Mouse (Mus musculus) adrenal gland, postnatal 0 days (tissue): ENCODE measurements around the gene Sphk2. TPM values are rescaled to one million over a fixed set of nuclear protein-coding genes. Genes with fewer than 3 reads are reported as not detected.

ENCODE experiments used
- polyA plus RNA-seq: library from polyadenylated mRNA; unstranded; fragments of >200 nt; fragmentation: Nextera tagmentation; extraction: Ambion mirVana; gene quantifications from 2 replicates; pipeline ENCODE4 v1.2.1, GENCODE M21; 2015

Sphk2 gene
- 13.2 and 16.9 TPM in 2 replicates for polyA plus RNA-seq

GRCm38 (mm10) chr7:45717918-45718297 lies at the start of gene Sphk2:
Gene Sphk2, minus strand, starts transcription at chr7:45718002.

GRCm38 (mm10) chr7:45725713-45726112 lies 7.9 kb upstream of the Sphk2 start, which contains the start of gene Spaca4:
Gene Spaca4, minus strand, starts transcription at chr7:45725813.

GRCm38 (mm10) chr7:45720413-45721233 lies 2.8 kb upstream of the Sphk2 start, which contains the start of gene Fam83e:
Gene Fam83e, plus strand, starts transcription at chr7:45721212.

GRCm38 (mm10) chr7:45715090-45715708 lies 2.6 kb downstream of the Sphk2 start, which contains the start of gene Rpl18:
Gene Rpl18, plus strand, starts transcription at chr7:45715457.

GRCm38 (mm10) chr7:45704730-45705442 lies 12.9 kb downstream of the Sphk2 start, which contains the start of gene Dbp:
Gene Dbp, plus strand, starts transcription at chr7:45705088.

GRCm38 (mm10) chr7:45699523-45700141 lies 18.2 kb downstream of the Sphk2 start, which contains the start of gene Car11:
Gene Car11, plus strand, starts transcription at chr7:45699843.

GRCm38 (mm10) chr7:45693921-45694591 lies 23.7 kb downstream of the Sphk2 start, which contains the start of gene Sec1:
Gene Sec1, minus strand, starts transcription at chr7:45694402.

GRCm38 (mm10) chr7:45683396-45684050 lies 34.3 kb downstream of the Sphk2 start, which contains the start of gene Ntn5:
Gene Ntn5, plus strand, starts transcription at chr7:45684022.

GRCm38 (mm10) chr7:45666161-45666560 lies 51.6 kb downstream of the Sphk2 start, which contains the start of gene Fut2:
Gene Fut2, minus strand, starts transcription at chr7:45666394.

Other genes starting within 250 kb of the Sphk2 start
- gene Tulp2, start 236.1 kb downstream of the Sphk2 start, polyA plus RNA-seq = 0.33 and 0.91 TPM in 2 replicates
- 0.35 and 0.77 TPM in 2 replicates for gene Gm45808, start 231.2 kb downstream of the Sphk2 start, polyA plus RNA-seq
- 9.9 and 22.7 TPM in 2 replicates for gene Dhdh, start 229.2 kb downstream of the Sphk2 start, polyA plus RNA-seq
- gene Nucb1, start 207.6 kb downstream of the Sphk2 start, polyA plus RNA-seq = 163 and 205 TPM in 2 replicates
- 25.5 and 32.7 TPM in 2 replicates for gene Ppp1r15a, start 191.7 kb downstream of the Sphk2 start, polyA plus RNA-seq
- gene Plekha4, start 191.7 kb downstream of the Sphk2 start, polyA plus RNA-seq = 8.4 and 12.0 TPM in 2 replicates
- gene Hsd17b14, start 163.1 kb downstream of the Sphk2 start, polyA plus RNA-seq = 1.1 and 3.2 TPM in 2 replicates
- 58.9 and 92.5 TPM in 2 replicates for gene Bcat2, start 147.8 kb downstream of the Sphk2 start, polyA plus RNA-seq
- gene Fgf21, start 102.5 kb downstream of the Sphk2 start, polyA plus RNA-seq = 0.57 and 1.8 TPM in 2 replicates
- 0.17 TPM in 1 of 2 replicates, not detected in the other for gene Fut1, start 100.7 kb downstream of the Sphk2 start, polyA plus RNA-seq
- 0.21 and 0.27 TPM in 2 replicates for gene Izumo1, start 96.2 kb downstream of the Sphk2 start, polyA plus RNA-seq
- gene Rasip1, start 90.5 kb downstream of the Sphk2 start, polyA plus RNA-seq = 7.4 and 12.5 TPM in 2 replicates
- 5.8 and 7.0 TPM in 2 replicates for gene Mamstr, start 78.0 kb downstream of the Sphk2 start, polyA plus RNA-seq
- 0.12 and 0.36 TPM in 2 replicates for gene Fut2, start 51.6 kb downstream of the Sphk2 start, polyA plus RNA-seq
- 0.25 TPM in 1 of 2 replicates, not detected in the other for gene Ntn5, start 34.0 kb downstream of the Sphk2 start, polyA plus RNA-seq
- gene Sec1, start 23.6 kb downstream of the Sphk2 start, polyA plus RNA-seq = 0.14 and 0.33 TPM in 2 replicates
- 8.4 and 17.6 TPM in 2 replicates for gene Car11, start 18.2 kb downstream of the Sphk2 start, polyA plus RNA-seq
- 40.4 and 69.7 TPM in 2 replicates for gene Dbp, start 12.9 kb downstream of the Sphk2 start, polyA plus RNA-seq
- gene Rpl18, start 2.5 kb downstream of the Sphk2 start, polyA plus RNA-seq = 795 and 838 TPM in 2 replicates
- 0.14 and 0.47 TPM in 2 replicates for gene Fam83e, start 3.2 kb upstream of the Sphk2 start, polyA plus RNA-seq
- not detected in 2 replicates for gene Spaca4, start 7.8 kb upstream of the Sphk2 start, polyA plus RNA-seq
- 1.4 and 2.0 TPM in 2 replicates for gene Lmtk3, start 65.7 kb upstream of the Sphk2 start, polyA plus RNA-seq
- gene Sult2b1, start 66.7 kb upstream of the Sphk2 start, polyA plus RNA-seq = 0.54 and 0.91 TPM in 2 replicates
- 89.1 and 99.9 TPM in 2 replicates for gene Cyth2, start 96.6 kb upstream of the Sphk2 start, polyA plus RNA-seq
- gene Kcnj14, start 106.8 kb upstream of the Sphk2 start, polyA plus RNA-seq = 0.36 and 0.38 TPM in 2 replicates
- gene Grwd1, start 112.9 kb upstream of the Sphk2 start, polyA plus RNA-seq = 17.5 and 26.8 TPM in 2 replicates
- gene Kdelr1, start 154.8 kb upstream of the Sphk2 start, polyA plus RNA-seq = 60.1 and 83.7 TPM in 2 replicates
- 0.55 and 0.84 TPM in 2 replicates for gene Grin2d, start 160.4 kb upstream of the Sphk2 start, polyA plus RNA-seq
- gene Syngr4, start 178.7 kb upstream of the Sphk2 start, polyA plus RNA-seq = 0.94 and 0.98 TPM in 2 replicates
- 5.0 and 10.1 TPM in 2 replicates for gene Tmem143, start 178.9 kb upstream of the Sphk2 start, polyA plus RNA-seq
- gene Emp3, start 203.4 kb upstream of the Sphk2 start, polyA plus RNA-seq = 321 and 340 TPM in 2 replicates
- 4.8 and 9.6 TPM in 2 replicates for gene Ccdc114, start 206.1 kb upstream of the Sphk2 start, polyA plus RNA-seq